Mouse (Mus musculus) megakaryocyte, embryonic 14.5 days (primary cell): ENCODE results near the gene Masp1.

ENCODE experiments used
- FLI1 ChIP-seq: IDR thresholded peaks from 2 replicates; pipeline ENCODE4 v1.6.1; 2012; ENCODE audit warnings: low read length, inconsistent platforms, mixed read lengths
- GATA1 ChIP-seq: IDR thresholded peaks from 3 replicates; pipeline ENCODE4 v1.6.1; 2012; ENCODE audit warnings: mixed read lengths, low read length, inconsistent platforms, borderline replicate concordance

DNA sequence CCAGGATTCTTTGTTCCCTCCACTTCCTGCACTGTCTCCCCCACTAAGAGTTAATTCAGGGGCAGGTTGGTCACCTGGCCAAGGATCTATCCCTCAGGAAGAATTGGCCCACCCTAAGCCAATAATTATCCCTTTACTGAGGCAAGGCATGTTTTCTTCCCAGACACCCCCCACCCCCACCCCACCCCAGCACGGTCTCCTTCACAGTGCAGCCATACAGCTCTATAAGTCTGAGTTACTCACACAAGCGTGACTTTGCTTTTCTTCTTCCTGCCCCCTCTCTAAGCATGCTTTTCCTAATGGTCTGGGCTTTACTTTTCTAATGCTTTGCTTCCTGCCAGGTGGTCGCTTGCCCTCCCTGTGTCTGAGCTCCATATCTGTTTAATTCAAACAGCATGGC, 118.7 kb downstream of the Masp1 start:
- no peak for TF ChIP-seq GATA1
- TF ChIP-seq FLI1, result no peak
